In genomic region chr5:123890987-123891386, GRCm38 (mm10) we compare ENCODE assay signal across 24 mouse cellular contexts. TPM values are rescaled to one million over a fixed set of nuclear protein-coding genes. Genes with fewer than 3 reads are reported as not detected.
A peak's percentile ranks its signal among the peaks of the same experiment; 100 is the strongest.
DNase-seq lines count a peak whose midpoint lies in the region; ATAC-seq and TF ChIP-seq lines count a peak whose summit lies in the region.
"Had no signal": no experiment of that assay in that cellular context is flagged by ENCODE, and none has a peak within 500 bp of the region (broad histone marks: within the 10 kb centered on the region; RNA-seq: fewer than 3 reads in every experiment).

No protein-coding gene starts in this region.

- H3K36me3 ChIP-seq in liver, postnatal 0 days (replicated peaks; ENCODE audit: insufficient read depth, low read length): no peaks in the 10 kb centered on the region
- no peaks in the 10 kb centered on the region for H3K36me3 ChIP-seq in liver, embryonic 11.5 days (ENCODE audit: control insufficient read depth, insufficient read depth, low read length)
- no peaks in the 10 kb centered on the region for H3K36me3 ChIP-seq in CH12.LX (replicated peaks in 1 of 2; ENCODE audit: control insufficient read depth in 1 of 2, insufficient read depth in 1 of 2, low read length in 1 of 2)
- H3K36me3 ChIP-seq: forebrain, embryonic 10.5 days; hindbrain, embryonic 10.5 days; hindbrain, embryonic 13.5 days had no signal

- intact Hi-C loops in heart, postnatal 10 days (cut with DNase I): no loop called here

- no peaks in the 10 kb centered on the region for H3K9me3 ChIP-seq in liver, postnatal 0 days (ENCODE audit: low read length)
- H3K9me3 ChIP-seq in liver, embryonic 11.5 days (ENCODE audit: control insufficient read depth, low read length): no peaks in the 10 kb centered on the region
- no peaks in the 10 kb centered on the region for H3K9me3 ChIP-seq in CH12.LX (replicated peaks; ENCODE audit: low read length)
- H3K9me3 ChIP-seq: forebrain, embryonic 10.5 days; forebrain, embryonic 13.5 days; hindbrain, embryonic 10.5 days; hindbrain, embryonic 13.5 days had no signal

- dilution Hi-C loops in CH12.LX (cut with MboI; ENCODE audit: extremely low pct_ligation_motif_present, extremely low pct_unique_long_range_greater_than_20kb, low sequenced_read_pairs): no loop called here

- H3K9ac ChIP-seq in liver, postnatal 0 days (replicated peaks): no peak overlapping the region
- no peak overlapping the region for H3K9ac ChIP-seq in liver, embryonic 11.5 days (ENCODE audit: low read depth, low read length)
- no peak overlapping the region for H3K9ac ChIP-seq in CH12.LX (ENCODE audit: insufficient read depth, low read depth)
- H3K9ac ChIP-seq: forebrain, embryonic 13.5 days; hindbrain, embryonic 13.5 days had no signal

- no peaks in the 10 kb centered on the region for H3K27me3 ChIP-seq in liver, postnatal 0 days (ENCODE audit: insufficient read depth, low read length)
- no peaks in the 10 kb centered on the region for H3K27me3 ChIP-seq in liver, embryonic 11.5 days (replicated peaks; ENCODE audit: control insufficient read depth, insufficient read depth, low read length)
- H3K27me3 ChIP-seq in CH12.LX (replicated peaks): no peaks in the 10 kb centered on the region
- H3K27me3 ChIP-seq: forebrain, embryonic 13.5 days; hindbrain, embryonic 13.5 days had no signal

- 65% methylated on average over 5 of the region's 5 CpGs for WGBS in liver, postnatal 0 days (ENCODE audit: insufficient replicate concordance)
- WGBS in liver, embryonic 11.5 days: 74% methylated on average over 5 of the region's 5 CpGs

- TF ChIP-seq RAD21 in CH12.LX (IDR thresholded peaks at IDR 0.05; ENCODE audit: low read depth, low read length): no peak

- TF ChIP-seq CTCF in liver, postnatal 0 days (IDR thresholded peaks at IDR 0.05; ENCODE audit: low read depth): no peak
- no peak for TF ChIP-seq CTCF in CH12.LX (conservative IDR thresholded peaks at IDR 0.05 in 1 of 2, IDR thresholded peaks at IDR 0.05 in 1 of 2; ENCODE audit: low read depth in 2 of 2, low read length in 2 of 2)

- TF ChIP-seq EP300 in liver, postnatal 0 days (IDR thresholded peaks at IDR 0.05; ENCODE audit: low read depth): no peak
- no peak for TF ChIP-seq EP300 in CH12.LX (IDR thresholded peaks at IDR 0.05; ENCODE audit: low read length)

- ATAC-seq in liver, postnatal 0 days: peak; percentile 64; the same call in 1 of the 2 replicates
- no peak for ATAC-seq in liver, embryonic 11.5 days (replicated peaks; ENCODE audit: low FRiP score)
- peak; percentile 47 for ATAC-seq in megakaryocyte, adult 5-6 weeks (ENCODE audit: poor library complexity, severe bottlenecking)
- no peak for ATAC-seq in inflammation-experienced regulatory T-cells, adult 6 months
- ATAC-seq: forebrain, embryonic 13.5 days; forebrain, embryonic 16.5 days; hindbrain, embryonic 16.5 days had no signal

- in situ Hi-C loops in CH12.LX (cut with MboI; ENCODE audit: low pct_ligation_motif_present, low pct_unique_long_range_greater_than_20kb, low sequenced_read_pairs): no loop called here

- H3K27ac ChIP-seq in liver, postnatal 0 days (ENCODE audit: low read depth): no peak overlapping the region
- no peak overlapping the region for H3K27ac ChIP-seq in liver, embryonic 11.5 days (ENCODE audit: low read depth, low read length)
- H3K27ac ChIP-seq in CH12.LX (ENCODE audit: insufficient read depth, low read depth): no peak overlapping the region
- H3K27ac ChIP-seq: forebrain, embryonic 10.5 days; forebrain, embryonic 13.5 days; hindbrain, embryonic 10.5 days; hindbrain, embryonic 13.5 days had no signal

- no peak for DNase-seq in liver, postnatal 0 days
- no peak for DNase-seq in liver, embryonic 11.5 days (ENCODE audit: low spot score)
- DNase-seq in CH12.LX (ENCODE audit: extremely low read depth): no peak
- DNase-seq in heart, postnatal 10 days: no peak
- DNase-seq: adrenal gland, adult 2 months; cerebellum, adult 11 months; cerebellum, adult 8-10 months; gastrocnemius, postnatal 36 days; heart, adult 11 months had no signal

- H3K4me3 ChIP-seq in liver, postnatal 0 days (ENCODE audit: low read depth, low read length): no peak overlapping the region
- H3K4me3 ChIP-seq in liver, embryonic 11.5 days (ENCODE audit: low read depth, low read length): no peak overlapping the region
- H3K4me3 ChIP-seq in CH12.LX (replicated peaks in 1 of 3; ENCODE audit: low read depth in 2 of 3, low read length in 2 of 3, poor library complexity in 1 of 3): no peak overlapping the region
- H3K4me3 ChIP-seq: forebrain, embryonic 10.5 days; forebrain, embryonic 13.5 days; hindbrain, embryonic 10.5 days; hindbrain, embryonic 13.5 days had no signal

- no peaks in the 10 kb centered on the region for H3K4me1 ChIP-seq in liver, postnatal 0 days (ENCODE audit: insufficient read depth)
- no peaks in the 10 kb centered on the region for H3K4me1 ChIP-seq in liver, embryonic 11.5 days (replicated peaks; ENCODE audit: control insufficient read depth, insufficient read depth, low read length)
- peaks cover 7 to 32% of the 10 kb centered on the region in 2 experiments for H3K4me1 ChIP-seq in CH12.LX (ENCODE audit: control insufficient read depth in 1 of 2, insufficient read depth in 2 of 2)
- H3K4me1 ChIP-seq: forebrain, embryonic 10.5 days; forebrain, embryonic 13.5 days; hindbrain, embryonic 10.5 days; hindbrain, embryonic 13.5 days had no signal

- no peak for TF ChIP-seq POLR2A in CH12.LX (IDR thresholded peaks at IDR 0.05; ENCODE audit: low read depth, low read length)

- H3K79me2 ChIP-seq in CH12.LX (replicated peaks; ENCODE audit: control insufficient read depth, extremely low read depth, insufficient read depth, poor library complexity, severe bottlenecking): no peaks in the 10 kb centered on the region

- no peak overlapping the region for H3K4me2 ChIP-seq in liver, postnatal 0 days (ENCODE audit: low read depth, low read length)
- H3K4me2 ChIP-seq in liver, embryonic 11.5 days: no peak overlapping the region
- 0 out of 2 replicates have a peak overlapping the region, but pooled peaks have one; percentile 1 for H3K4me2 ChIP-seq in CH12.LX (ENCODE audit: insufficient read depth, low read depth, poor library complexity, severe bottlenecking)
- H3K4me2 ChIP-seq: forebrain, embryonic 13.5 days; heart, embryonic 11.5 days; hindbrain, embryonic 13.5 days had no signal

TF ChIP-seq in CH12.LX, 34 proteins besides CTCF, POLR2A, EP300 and RAD21 (continues in another document):
- TF ChIP-seq NELFE (IDR thresholded peaks at IDR 0.05; ENCODE audit: low read depth, low read length): no peak

RNA-seq across cellular contexts. Expression of gene Hcar1, which starts 11.2 kb away (rescaled TPM):
- polyA plus RNA-seq in liver, postnatal 0 days (2015; fragmentation: Nextera tagmentation; extraction: Ambion mirVana): 0.11 and 0.14 TPM in 2 replicates
- 0.10 and 0.19 TPM in 2 replicates for polyA plus RNA-seq in liver, embryonic 11.5 days (2014; fragmentation: Nextera tagmentation; extraction: Ambion mirVana)
- not detected in 2 replicates for total RNA-seq in CH12.LX (2012; rRNA removed)
- not detected in 2 replicates for total RNA-seq in CH12.LX (2014; rRNA removed)
- not detected in 2 replicates for polyA plus RNA-seq in CH12.LX (2012; ENCODE audit: insufficient read length, low read depth)
- total RNA-seq in megakaryocyte, adult 5-6 weeks (2015): not detected in 2 replicates
- 0.04 TPM in 1 of 2 replicates, not detected in the other for total RNA-seq in megakaryocyte, adult 5-6 weeks (2017)
- polyA plus RNA-seq in inflammation-experienced regulatory T-cells, adult 6 months (2017; shearing (Covaris generic)): not detected
- total RNA-seq in heart, postnatal 10 days (2021): under 1 TPM; 0.69 to 0.77 TPM
- total RNA-seq: MEL had no signal
- polyA plus RNA-seq: forebrain, embryonic 10.5 days; heart, embryonic 11.5 days; hindbrain, embryonic 10.5 days had no signal

RNA-seq across cellular contexts. Expression of gene Denr, which starts 16.0 kb away (rescaled TPM):
- polyA plus RNA-seq in liver, postnatal 0 days (2015; fragmentation: Nextera tagmentation; extraction: Ambion mirVana): 54.1 and 61.1 TPM in 2 replicates
- polyA plus RNA-seq in liver, embryonic 11.5 days (2014; fragmentation: Nextera tagmentation; extraction: Ambion mirVana): 153 and 156 TPM in 2 replicates
- total RNA-seq in CH12.LX (2012; rRNA removed): 80.9 and 90.4 TPM in 2 replicates
- total RNA-seq in CH12.LX (2014; rRNA removed): 127 and 128 TPM in 2 replicates
- polyA plus RNA-seq in CH12.LX (2012; ENCODE audit: insufficient read length, low read depth): 372 and 423 TPM in 2 replicates
- total RNA-seq in megakaryocyte, adult 5-6 weeks (2015): 44.6 and 55.2 TPM in 2 replicates
- total RNA-seq in megakaryocyte, adult 5-6 weeks (2017): 32.4 and 34.3 TPM in 2 replicates
- 10 to 100 TPM; 60.1 to 83.1 (median 71.9) TPM for polyA plus RNA-seq in inflammation-experienced regulatory T-cells, adult 6 months (2017; shearing (Covaris generic))
- 10 to 100 TPM; 53.4 to 54.2 TPM for total RNA-seq in heart, postnatal 10 days (2021)

RNA-seq across cellular contexts. Expression of gene Hcar2, which starts 25.7 kb away (rescaled TPM):
- polyA plus RNA-seq in liver, postnatal 0 days (2015; fragmentation: Nextera tagmentation; extraction: Ambion mirVana): 0.15 and 0.22 TPM in 2 replicates
- polyA plus RNA-seq in liver, embryonic 11.5 days (2014; fragmentation: Nextera tagmentation; extraction: Ambion mirVana): not detected in 2 replicates
- total RNA-seq in CH12.LX (2012; rRNA removed) (not detected in 2 replicates), CH12.LX (2014; rRNA removed) (not detected in 2 replicates)
- not detected in 2 replicates for polyA plus RNA-seq in CH12.LX (2012; ENCODE audit: insufficient read length, low read depth)
- 10.8 and 20.9 TPM in 2 replicates for total RNA-seq in megakaryocyte, adult 5-6 weeks (2015)
- total RNA-seq in megakaryocyte, adult 5-6 weeks (2017): 6.7 and 8.1 TPM in 2 replicates
- polyA plus RNA-seq in inflammation-experienced regulatory T-cells, adult 6 months (2017; shearing (Covaris generic)): under 1 TPM in 2 of 3 experiments, not detected in 1; 0.28 to 0.30 TPM
- under 1 TPM in 1 of 2 experiments, not detected in 1; 0.17 TPM for total RNA-seq in heart, postnatal 10 days (2021)
- total RNA-seq: gastrocnemius, adult 18-20 months; MEL had no signal
- polyA plus RNA-seq: embryonic facial prominence, embryonic 11.5 days; forebrain, embryonic 10.5 days; forebrain, embryonic 13.5 days; forebrain, embryonic 16.5 days; heart, embryonic 11.5 days; heart, embryonic 14.5 days; heart, postnatal 0 days; hindbrain, embryonic 13.5 days; hindbrain, embryonic 16.5 days had no signal

RNA-seq across cellular contexts. Expression of gene Gm43518, which starts 36.2 kb away (rescaled TPM):
- polyA plus RNA-seq in liver, postnatal 0 days (2015; fragmentation: Nextera tagmentation; extraction: Ambion mirVana): 0.41 and 0.67 TPM in 2 replicates
- polyA plus RNA-seq in liver, embryonic 11.5 days (2014; fragmentation: Nextera tagmentation; extraction: Ambion mirVana): 2.8 TPM in 2 replicates
- total RNA-seq in CH12.LX (2012; rRNA removed) (not detected in 2 replicates), CH12.LX (2014; rRNA removed) (not detected in 2 replicates)
- polyA plus RNA-seq in CH12.LX (2012; ENCODE audit: insufficient read length, low read depth): 0.74 and 0.87 TPM in 2 replicates
- total RNA-seq in megakaryocyte, adult 5-6 weeks (2015): not detected in 2 replicates
- total RNA-seq in megakaryocyte, adult 5-6 weeks (2017): 0.73 TPM in 1 of 2 replicates, not detected in the other
- polyA plus RNA-seq in inflammation-experienced regulatory T-cells, adult 6 months (2017; shearing (Covaris generic)): 1 to 10 TPM in 2 of 3 experiments, not detected in 1; 4.9 to 5.1 TPM
- under 1 TPM in 1 of 2 experiments, not detected in 1; 0.89 TPM for total RNA-seq in heart, postnatal 10 days (2021)
- total RNA-seq: gastrocnemius, adult 18-20 months; heart, postnatal 36 days had no signal
- polyA plus RNA-seq: adrenal gland, adult 2 months; embryonic facial prominence, embryonic 11.5 days had no signal

RNA-seq across cellular contexts. Expression of gene Ccdc62, which starts 39.5 kb away (rescaled TPM):
- 3.1 and 3.2 TPM in 2 replicates for polyA plus RNA-seq in liver, postnatal 0 days (2015; fragmentation: Nextera tagmentation; extraction: Ambion mirVana)
- polyA plus RNA-seq in liver, embryonic 11.5 days (2014; fragmentation: Nextera tagmentation; extraction: Ambion mirVana): 5.9 and 7.1 TPM in 2 replicates
- total RNA-seq in CH12.LX (2012; rRNA removed) (5.3 and 6.2 TPM in 2 replicates), CH12.LX (2014; rRNA removed) (2.0 and 2.6 TPM in 2 replicates)
- 1.6 and 2.2 TPM in 2 replicates for polyA plus RNA-seq in CH12.LX (2012; ENCODE audit: insufficient read length, low read depth)
- 1.1 and 1.5 TPM in 2 replicates for total RNA-seq in megakaryocyte, adult 5-6 weeks (2015)
- total RNA-seq in megakaryocyte, adult 5-6 weeks (2017): 0.16 and 0.62 TPM in 2 replicates
- polyA plus RNA-seq in inflammation-experienced regulatory T-cells, adult 6 months (2017; shearing (Covaris generic)): 10 to 100 TPM in 1 of 3 experiments, 1 to 10 TPM in 2; 6.2 to 16.6 (median 8.1) TPM
- total RNA-seq in heart, postnatal 10 days (2021): 1 to 10 TPM; 2.2 to 3.1 TPM

Comparison
In these comparisons a context has a peak if more than half of its experiments do, and no peak if none do; other contexts are left out.
1. ATAC-seq: peak in liver, postnatal 0 days (single experiment) and megakaryocyte, adult 5-6 weeks (single experiment); none in liver, embryonic 11.5 days (single experiment) and inflammation-experienced regulatory T-cells, adult 6 months (single experiment).